Mouse (Mus musculus) liver, embryonic 11.5 days (tissue): ENCODE measurements around the gene Psg23. TPM values are rescaled to one million over a fixed set of nuclear protein-coding genes. Genes with fewer than 3 reads are reported as not detected.
"Not testable (repeated sequence)": the region's sequence is repeated elsewhere in the genome, so short reads cannot be mapped to it uniquely, and the experiment has no call there.

Experiments used
- ATAC-seq: fragments of 200-750 bp; cut with Nextera tagmentation; replicated peaks from 2 replicates; pipeline ENCODE4 v1.8.0; 2017; ENCODE audit warnings: moderate number of reproducible peaks, mild to moderate bottlenecking, moderate TSS enrichment, moderate library complexity; ENCODE audit not compliant: low FRiP score
- DNase-seq: peaks from one replicate; pipeline ENCODE4 v3.0.0-alpha.2; 2017; ENCODE audit warnings: low spot score
- H3K27ac ChIP-seq: fragments of 300-500 bp; sonication (generic); 2 replicates; pipeline ENCODE4 v1.5.1; 2014; ENCODE audit warnings: mild to moderate bottlenecking, low read depth, low read length, control low read depth
- H3K27me3 ChIP-seq: fragments of 300-500 bp; sonication (generic); replicated peaks from 2 replicates; pipeline ENCODE4 v1.6.1; 2014; ENCODE audit warnings: low read length, mixed read lengths; ENCODE audit not compliant: control insufficient read depth, insufficient read depth
- H3K36me3 ChIP-seq: fragments of 300-500 bp; sonication (generic); 2 replicates; pipeline ENCODE4 v1.6.1; 2014; ENCODE audit warnings: mild to moderate bottlenecking, low read length, moderate library complexity, mixed read lengths; ENCODE audit not compliant: control insufficient read depth, insufficient read depth
- H3K4me1 ChIP-seq: fragments of 300-500 bp; sonication (generic); replicated peaks from 2 replicates; pipeline ENCODE4 v1.6.1; 2014; ENCODE audit warnings: low read length, mixed read lengths; ENCODE audit not compliant: control insufficient read depth, insufficient read depth
- H3K4me2 ChIP-seq: fragments of 300-500 bp; sonication (generic); 2 replicates; pipeline ENCODE4 v1.6.1; 2014; ENCODE audit warnings: mild to moderate bottlenecking, control low read depth, moderate library complexity
- H3K4me3 ChIP-seq: fragments of 300-500 bp; sonication (generic); 2 replicates; pipeline ENCODE4 v1.5.1; 2014; ENCODE audit warnings: low read depth, low read length, control low read depth
- H3K9ac ChIP-seq: fragments of 300-500 bp; sonication (generic); 2 replicates; pipeline ENCODE4 v1.6.1; 2014; ENCODE audit warnings: low read depth, low read length, control low read depth
- H3K9me3 ChIP-seq: fragments of 300-500 bp; sonication (generic); 2 replicates; pipeline ENCODE4 v1.6.1; 2016; ENCODE audit warnings: low read length, inconsistent platforms, mixed read lengths; ENCODE audit not compliant: control insufficient read depth
- WGBS: fragments of 180-500 bp; shearing (Covaris S2); extraction: QIAGEN DNeasy Blood & Tissue Kit; methylation state at CpG from one replicate; pipeline ENCODE4 v1.1.7; 2014; 5-methylcytosine and 5-hydroxymethylcytosine counted together
- polyA plus RNA-seq: library from polyadenylated mRNA; unstranded; fragments of >200 nt; fragmentation: Nextera tagmentation; extraction: Ambion mirVana; gene quantifications from 2 replicates; pipeline ENCODE4 v1.2.1, GENCODE M21; 2014

Psg23 gene
- not detected in 2 replicates for polyA plus RNA-seq

DNA sequence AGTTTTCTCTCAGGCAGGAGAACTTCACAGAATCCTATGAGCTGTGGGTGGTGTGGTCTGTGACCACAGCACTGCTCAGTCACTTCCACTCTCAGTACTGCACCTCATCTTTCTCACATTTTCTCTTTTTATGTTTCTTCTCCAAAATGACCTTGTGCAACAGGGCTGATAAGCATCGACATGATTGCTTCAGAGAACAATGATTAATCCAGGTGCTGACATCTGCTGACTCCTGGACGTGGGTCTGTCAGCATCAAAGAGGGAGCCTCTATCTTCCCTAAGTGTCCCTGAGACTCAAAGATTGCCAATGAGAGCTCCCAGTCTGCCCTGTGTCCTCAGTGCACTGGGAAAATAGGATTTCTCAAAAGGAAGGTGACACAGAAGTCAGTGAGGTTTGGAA lies at the start of gene Psg23:
TSS of gene Psg23 (minus strand) at position 101 of the 400 bp plus-strand sequence.
- not testable (repeated sequence) for H3K4me3 ChIP-seq, H3K9me3 ChIP-seq, ATAC-seq, DNase-seq, H3K27ac ChIP-seq, H3K4me2 ChIP-seq, H3K27me3 ChIP-seq, H3K9ac ChIP-seq, H3K36me3 ChIP-seq, H3K4me1 ChIP-seq
- 36% methylated on average over 1 of the region's 2 CpGs for WGBS

DNA sequence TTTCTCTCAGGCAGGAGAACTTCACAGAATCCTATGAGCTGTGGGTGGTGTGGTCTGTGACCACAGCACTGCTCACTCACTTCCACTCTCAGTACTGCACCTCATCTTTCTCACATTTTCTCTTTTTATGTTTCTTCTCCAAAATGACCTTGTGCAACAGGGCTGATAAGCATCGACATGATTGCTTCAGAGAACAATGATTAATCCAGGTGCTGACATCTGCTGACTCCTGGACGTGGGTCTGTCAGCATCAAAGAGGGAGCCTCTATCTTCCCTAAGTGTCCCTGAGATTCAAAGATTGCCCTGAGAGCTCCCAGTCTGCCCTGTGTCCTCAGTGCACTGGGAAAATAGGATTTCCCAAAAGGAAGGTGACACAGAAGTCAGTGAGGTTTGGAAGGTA lies 40.3 kb upstream of the Psg23 start, which contains the start of gene Psg21:
TSS of gene Psg21 (minus strand) at position 101 of the 400 bp plus-strand sequence.
- ATAC-seq, H3K27ac ChIP-seq, DNase-seq, H3K27me3 ChIP-seq, H3K9ac ChIP-seq, H3K9me3 ChIP-seq, H3K4me2 ChIP-seq, H3K36me3 ChIP-seq, H3K4me1 ChIP-seq, H3K4me3 ChIP-seq: not testable (repeated sequence)
- 0% methylated on average over 1 of the region's 2 CpGs for WGBS

DNA sequence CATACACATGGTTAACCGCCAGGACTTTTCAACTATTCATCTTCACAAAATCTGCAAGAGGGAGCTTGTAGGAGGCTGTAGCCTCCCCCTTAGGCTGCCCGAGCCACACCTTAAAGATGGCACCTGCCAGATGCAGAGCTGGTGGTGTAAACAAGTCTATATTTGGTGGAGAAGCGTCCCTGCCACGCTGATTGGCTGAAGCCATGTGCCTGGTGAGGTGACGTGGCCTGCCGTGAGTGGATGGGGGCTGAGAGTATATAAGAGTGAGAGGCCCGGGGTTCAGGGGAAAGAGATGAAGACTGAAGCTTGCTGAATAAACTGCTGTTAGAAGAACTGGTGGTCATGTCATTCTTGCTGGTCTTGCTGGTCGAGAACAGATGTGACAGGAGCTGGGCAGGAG lies 10.6 kb upstream of the Psg23 start:
- H3K9me3 ChIP-seq, DNase-seq, H3K4me2 ChIP-seq, H3K36me3 ChIP-seq, ATAC-seq, H3K9ac ChIP-seq, H3K27me3 ChIP-seq, H3K4me3 ChIP-seq, H3K4me1 ChIP-seq, H3K27ac ChIP-seq: not testable (repeated sequence)
- 67% methylated on average over 8 of the region's 8 CpGs for WGBS

DNA sequence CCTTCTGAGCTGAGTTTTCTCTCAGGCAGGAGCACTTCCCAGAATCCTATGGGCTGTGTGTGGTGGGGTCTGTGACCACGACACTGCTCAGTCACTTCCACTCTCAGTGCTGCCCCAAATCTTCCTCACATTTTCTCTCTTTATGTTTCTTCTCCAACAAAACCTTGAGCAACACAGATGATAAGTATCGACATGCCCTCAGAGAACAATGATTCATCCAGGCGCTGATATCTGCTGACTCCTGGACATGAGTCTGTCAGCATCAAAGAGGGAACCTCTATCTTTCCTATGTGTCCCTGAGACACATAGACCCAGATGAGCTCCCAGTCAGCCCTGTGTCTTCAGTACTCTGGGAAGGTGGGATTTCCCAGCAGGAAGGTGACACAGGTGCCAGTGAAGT lies 49.1 kb downstream of the Psg23 start, which contains the start of gene Psg27:
TSS of gene Psg27 (minus strand) at position 101 of the 400 bp plus-strand sequence.
- Histone ChIP-seq H3K27me3 (no peaks in the 10 kb centered on the region), H3K4me2 (no peak within 1 kb of the TSS), H3K36me3 (no peaks in the 10 kb centered on the region), H3K27ac (no peak within 1 kb of the TSS), H3K4me3 (no peak within 1 kb of the TSS), H3K9me3 (no peaks in the 10 kb centered on the region), H3K9ac (no peak within 1 kb of the TSS), H3K4me1 (no peaks in the 10 kb centered on the region)
- no peak for DNase-seq
- 71% methylated on average over 3 of the region's 3 CpGs for WGBS
- no peak for ATAC-seq

DNA sequence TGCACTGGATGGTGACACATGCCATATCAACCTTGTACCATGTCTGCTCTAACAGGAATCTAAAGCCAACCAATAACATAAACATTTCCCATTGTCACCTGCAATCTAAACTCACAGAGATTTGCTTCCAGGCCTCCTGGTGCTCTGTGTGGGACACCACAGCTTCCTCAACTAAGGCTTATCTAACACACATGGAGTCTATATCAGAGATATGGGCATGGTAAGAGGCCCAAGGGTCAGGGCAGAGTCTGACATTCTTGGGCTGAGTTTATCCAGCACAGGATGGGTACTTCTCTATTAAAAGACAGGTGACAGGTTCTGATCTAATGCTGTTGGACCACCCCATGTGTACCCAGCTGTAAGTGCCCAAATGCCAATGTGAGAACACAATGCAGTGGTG lies 56.5 kb downstream of the Psg23 start:
- no peaks in the 10 kb centered on the region for H3K4me1 ChIP-seq
- no peak overlapping the region for H3K27ac ChIP-seq
- no peak overlapping the region for H3K4me3 ChIP-seq
- ATAC-seq (no peak), DNase-seq (no peak)
- H3K9ac ChIP-seq = no peak overlapping the region
- H3K27me3 ChIP-seq = no peaks in the 10 kb centered on the region
- H3K36me3 ChIP-seq = no peaks in the 10 kb centered on the region
- no peak overlapping the region for H3K4me2 ChIP-seq
- H3K9me3 ChIP-seq = no peaks in the 10 kb centered on the region

Other genes starting within 250 kb of the Psg23 start
- not detected in 2 replicates for gene Psg28, start 184.5 kb downstream of the Psg23 start, polyA plus RNA-seq
- not detected in 2 replicates for gene Psg26, start 132.3 kb downstream of the Psg23 start, polyA plus RNA-seq
- not detected in 2 replicates for gene Psg25, start 84.2 kb downstream of the Psg23 start, polyA plus RNA-seq
- not detected in 2 replicates for gene Psg27, start 49.2 kb downstream of the Psg23 start, polyA plus RNA-seq
- not detected in 2 replicates for gene Psg21, start 40.2 kb upstream of the Psg23 start, polyA plus RNA-seq
- not detected in 2 replicates for gene Psg20, start 69.7 kb upstream of the Psg23 start, polyA plus RNA-seq
- gene Psg22, start 101.6 kb upstream of the Psg23 start, polyA plus RNA-seq = not detected in 2 replicates
- not detected in 2 replicates for gene Psg19, start 182.0 kb upstream of the Psg23 start, polyA plus RNA-seq
- gene Psg17, start 205.1 kb upstream of the Psg23 start, polyA plus RNA-seq = 0.08 TPM in 2 replicates
- gene Mill2, start 223.5 kb upstream of the Psg23 start, polyA plus RNA-seq = 0.21 and 0.26 TPM in 2 replicates